Mouse (Mus musculus) lung, adult 2 months (tissue): Measurements from ENCODE around the gene Gm49425.

Experiments
- CTCF ChIP-seq: fragments of 200-500 bp; IDR thresholded peaks from 2 replicates; pipeline ENCODE4 v1.5.1; 2011; ENCODE audit warnings: mild to moderate bottlenecking, low read length, control low read depth; ENCODE audit not compliant: insufficient read depth
- POLR2A ChIP-seq: fragments of 200-500 bp; IDR thresholded peaks from 2 replicates; pipeline ENCODE4 v1.6.1; 2011; ENCODE audit warnings: low read depth, mild to moderate bottlenecking, control low read depth, low read length, borderline replicate concordance; ENCODE audit errors: extremely low read depth

- TF ChIP-seq POLR2A (no peak), CTCF (no peak)
Observed at GRCm38 (mm10) chr15:101558034-101558646, 41.1 kb upstream of the Gm49425 start.
